Mouse (Mus musculus): ENCODE measurements around the gene Htr1d. TPM values are rescaled to one million over a fixed set of nuclear protein-coding genes. Genes with fewer than 3 reads are reported as not detected.
A peak's percentile ranks its signal among the peaks of the same experiment; 100 is the strongest.

The Htr1d gene
- total and polyA plus RNA-seq, 2 experiments from 2014 or later, result 5.1 to 5.9 TPM

DNA sequence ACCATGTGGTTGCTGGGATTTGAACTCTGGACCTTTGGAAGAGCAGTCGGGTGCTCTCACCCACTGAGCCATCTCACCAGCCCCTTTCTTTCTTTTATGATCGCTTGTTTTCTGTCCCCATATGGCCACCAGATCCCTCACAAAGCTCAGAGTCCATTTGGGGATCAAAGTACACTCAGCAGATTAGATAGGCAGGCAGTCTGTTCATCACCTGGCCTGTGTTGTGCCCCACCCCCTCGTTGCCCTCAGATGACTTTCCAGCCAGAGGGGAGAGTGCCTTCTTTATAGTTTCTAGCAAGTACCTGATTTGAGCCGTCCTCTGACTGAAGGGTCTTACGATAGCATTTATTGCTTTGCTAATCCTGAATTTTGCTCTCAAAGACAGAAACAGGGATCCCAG, 29.5 kb downstream of the Htr1d start:
- no peak for ATAC-seq (ENCODE audit: low FRiP score)
- 75% methylated on average over 5 of the region's 5 CpGs for WGBS

DNA sequence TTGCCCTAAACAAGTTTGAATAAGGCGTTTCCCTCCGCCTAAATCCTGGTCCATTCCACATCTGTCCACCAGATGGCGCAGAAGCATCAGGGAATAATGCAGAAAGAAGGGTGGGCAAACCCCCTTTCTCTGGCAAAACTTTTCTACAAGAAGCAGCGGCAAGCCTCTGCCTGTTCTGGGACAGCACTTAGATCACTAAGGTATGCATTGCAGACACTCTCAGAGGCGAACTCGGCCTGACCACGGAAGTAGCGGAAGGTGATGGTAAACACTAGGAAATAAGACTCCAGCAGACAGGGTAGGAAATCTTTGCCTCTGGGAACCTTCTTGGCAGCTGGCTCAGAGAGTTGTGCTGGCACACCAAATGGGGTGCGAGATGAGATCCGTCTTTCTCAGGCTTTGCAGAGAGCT, 31.5 kb downstream of the Htr1d start:
- no peak overlapping the region for H3K27ac ChIP-seq (ENCODE audit: low read depth, low read length)
- H3K4me1 ChIP-seq (ENCODE audit: insufficient read depth, low read length), result no peaks in the 10 kb centered on the region
- H3K9me3 ChIP-seq (ENCODE audit: low read length), result no peaks in the 10 kb centered on the region
- peak; percentile 98 for TF ChIP-seq CTCF (IDR thresholded peaks at IDR 0.05)
- no peak overlapping the region for H3K4me3 ChIP-seq (ENCODE audit: low read depth, low read length)
- no peak overlapping the region for H3K9ac ChIP-seq (replicated peaks; ENCODE audit: low read length, poor library complexity, severe bottlenecking)
- peak overlapping the region; percentile 33 for H3K4me2 ChIP-seq (ENCODE audit: low read depth, low read length, poor library complexity, severe bottlenecking)
- no peaks in the 10 kb centered on the region for H3K27me3 ChIP-seq (ENCODE audit: insufficient read depth, low read length)
- H3K36me3 ChIP-seq (ENCODE audit: insufficient read depth, low read length), result no peaks in the 10 kb centered on the region
- 13% methylated on average over 10 of the region's 10 CpGs for WGBS
- peak; percentile 84 for DNase-seq (ENCODE audit: low spot score)
- ATAC-seq (ENCODE audit: low FRiP score), result no peak

More for the DNA sequence above, 29.5 kb downstream of the Htr1d start:
- H3K4me3 ChIP-seq (ENCODE audit: low read depth, low read length), result no peak overlapping the region
- no peaks in the 10 kb centered on the region for H3K27me3 ChIP-seq (ENCODE audit: insufficient read depth, low read length)
- H3K4me2 ChIP-seq (ENCODE audit: low read depth, low read length, poor library complexity, severe bottlenecking), result no peak overlapping the region
- H3K9ac ChIP-seq (replicated peaks; ENCODE audit: low read length, poor library complexity, severe bottlenecking), result no peak overlapping the region
- TF ChIP-seq CTCF (IDR thresholded peaks at IDR 0.05), result no peak
- no peak overlapping the region for H3K27ac ChIP-seq (ENCODE audit: low read depth, low read length)
- no peaks in the 10 kb centered on the region for H3K9me3 ChIP-seq (ENCODE audit: low read length)
- no peaks in the 10 kb centered on the region for H3K4me1 ChIP-seq (ENCODE audit: insufficient read depth, low read length)
- no peaks in the 10 kb centered on the region for H3K36me3 ChIP-seq (ENCODE audit: insufficient read depth, low read length)
- no peak for DNase-seq (ENCODE audit: low spot score)

DNA sequence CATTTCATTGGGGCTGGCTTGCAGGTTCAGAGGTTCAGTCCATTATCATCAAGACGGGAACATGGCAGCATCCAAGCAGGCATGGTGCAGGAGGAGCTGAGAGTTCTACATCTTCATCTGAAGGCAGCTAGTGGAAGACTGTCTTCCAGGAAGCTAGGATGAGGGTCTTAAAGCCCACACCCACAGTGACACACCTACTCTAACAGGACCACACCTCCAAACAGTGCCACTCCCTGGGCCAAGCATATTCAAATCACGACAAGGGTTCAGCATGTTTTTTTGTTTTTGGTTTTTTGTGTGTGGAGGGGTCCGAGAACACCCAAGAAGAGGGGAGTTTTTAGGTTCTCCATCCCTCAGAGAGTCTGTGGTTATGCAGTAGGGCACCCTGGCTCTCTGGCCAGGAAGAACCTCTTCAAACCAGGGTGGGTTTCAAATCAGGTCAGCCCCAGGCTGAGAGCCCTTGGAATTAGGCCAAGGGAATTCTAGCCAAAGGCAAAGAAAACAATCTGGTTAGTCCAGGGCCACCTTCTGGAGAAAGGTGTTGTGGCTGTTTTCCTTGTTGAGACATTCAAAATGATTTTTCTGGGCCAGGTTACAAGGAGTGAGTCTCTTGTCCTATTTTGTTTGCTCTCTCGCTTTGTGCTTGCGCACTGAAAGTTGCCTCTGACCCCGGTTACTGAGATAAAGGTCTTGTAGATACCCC, 33.3 kb downstream of the Htr1d start:
- no peaks in the 10 kb centered on the region for H3K27me3 ChIP-seq (ENCODE audit: insufficient read depth, low read length)
- 88% methylated on average over 6 of the region's 6 CpGs for WGBS
- ATAC-seq (ENCODE audit: low FRiP score) (no peak), DNase-seq (ENCODE audit: low spot score) (no peak)
- no peak overlapping the region for H3K4me2 ChIP-seq (ENCODE audit: low read depth, low read length, poor library complexity, severe bottlenecking)
- no peak for TF ChIP-seq CTCF (IDR thresholded peaks at IDR 0.05)
- H3K4me3 ChIP-seq (ENCODE audit: low read depth, low read length), result no peak overlapping the region
- H3K27ac ChIP-seq (ENCODE audit: low read depth, low read length), result no peak overlapping the region
- H3K4me1 ChIP-seq (ENCODE audit: insufficient read depth, low read length), result no peaks in the 10 kb centered on the region
- H3K9ac ChIP-seq (replicated peaks; ENCODE audit: low read length, poor library complexity, severe bottlenecking), result no peak overlapping the region
- H3K36me3 ChIP-seq (ENCODE audit: insufficient read depth, low read length), result no peaks in the 10 kb centered on the region
- no peaks in the 10 kb centered on the region for H3K9me3 ChIP-seq (ENCODE audit: low read length)

DNA sequence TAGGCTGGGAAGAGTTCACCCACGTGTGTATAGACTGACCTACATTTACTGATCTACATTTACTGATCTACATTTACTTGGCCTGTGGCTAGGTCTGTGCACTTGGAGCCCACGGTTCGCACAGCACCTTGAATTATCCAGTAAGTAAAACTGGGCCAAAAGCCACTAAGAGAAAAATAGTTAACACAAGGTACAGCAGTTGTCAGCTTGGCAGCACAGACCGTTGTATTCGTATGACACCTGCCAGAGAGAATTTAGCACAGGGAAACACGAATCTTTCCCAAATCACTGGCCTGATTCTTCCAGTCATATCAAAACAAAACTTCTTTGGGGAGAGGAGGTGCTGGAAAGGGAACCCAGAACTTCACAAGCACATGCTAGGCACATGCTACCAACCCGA, 35.0 kb downstream of the Htr1d start:
- H3K4me2 ChIP-seq (ENCODE audit: low read depth, low read length, poor library complexity, severe bottlenecking), result no peak overlapping the region
- no peak for DNase-seq (ENCODE audit: low spot score)
- H3K27ac ChIP-seq (ENCODE audit: low read depth, low read length), result no peak overlapping the region
- no peak overlapping the region for H3K9ac ChIP-seq (replicated peaks; ENCODE audit: low read length, poor library complexity, severe bottlenecking)
- WGBS, result 79% methylated on average over 7 of the region's 7 CpGs
- H3K4me1 ChIP-seq (ENCODE audit: insufficient read depth, low read length), result no peaks in the 10 kb centered on the region
- H3K4me3 ChIP-seq (ENCODE audit: low read depth, low read length), result no peak overlapping the region
- ATAC-seq (ENCODE audit: low FRiP score), result no peak
- no peak for TF ChIP-seq CTCF (IDR thresholded peaks at IDR 0.05)
- H3K36me3 ChIP-seq (ENCODE audit: insufficient read depth, low read length), result no peaks in the 10 kb centered on the region
- H3K9me3 ChIP-seq (ENCODE audit: low read length), result no peaks in the 10 kb centered on the region
- no peaks in the 10 kb centered on the region; the same call in 1 of the 2 replicates for H3K27me3 ChIP-seq (ENCODE audit: insufficient read depth, low read length)

DNA sequence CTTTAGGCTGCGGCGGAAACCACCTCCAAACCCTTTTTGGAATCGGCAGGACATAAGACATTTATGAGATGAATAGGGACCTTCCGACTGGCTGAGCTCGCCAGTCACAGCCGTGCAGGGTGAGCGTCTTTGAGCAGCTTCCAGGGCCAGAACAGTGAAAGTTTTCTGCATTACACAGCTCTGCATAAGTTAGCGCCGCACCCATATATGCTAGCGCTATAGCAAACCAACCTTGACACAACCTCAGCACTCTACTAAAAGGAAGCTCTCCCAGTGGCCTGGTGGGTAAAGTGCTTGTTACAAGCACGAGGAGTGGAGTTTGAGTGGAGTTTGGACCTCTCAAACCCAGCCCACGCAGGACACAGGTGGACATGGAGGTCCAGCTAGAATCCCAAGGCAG, 35.9 kb downstream of the Htr1d start:
- ATAC-seq (ENCODE audit: low FRiP score) (no peak), DNase-seq (ENCODE audit: low spot score) (no peak)
- H3K4me1 ChIP-seq (ENCODE audit: insufficient read depth, low read length), result no peaks in the 10 kb centered on the region
- no peak for TF ChIP-seq CTCF (IDR thresholded peaks at IDR 0.05)
- H3K4me3 ChIP-seq (ENCODE audit: low read depth, low read length), result no peak overlapping the region
- no peak overlapping the region for H3K9ac ChIP-seq (replicated peaks; ENCODE audit: low read length, poor library complexity, severe bottlenecking)
- H3K9me3 ChIP-seq (ENCODE audit: low read length), result no peaks in the 10 kb centered on the region
- WGBS, result 77% methylated on average over 12 of the region's 12 CpGs
- no peaks in the 10 kb centered on the region for H3K36me3 ChIP-seq (ENCODE audit: insufficient read depth, low read length)
- H3K27ac ChIP-seq (ENCODE audit: low read depth, low read length), result no peak overlapping the region
- no peak overlapping the region for H3K4me2 ChIP-seq (ENCODE audit: low read depth, low read length, poor library complexity, severe bottlenecking)
- H3K27me3 ChIP-seq (ENCODE audit: insufficient read depth, low read length), result peaks cover 2% of the 10 kb centered on the region; the same call in 1 of the 2 replicates

DNA sequence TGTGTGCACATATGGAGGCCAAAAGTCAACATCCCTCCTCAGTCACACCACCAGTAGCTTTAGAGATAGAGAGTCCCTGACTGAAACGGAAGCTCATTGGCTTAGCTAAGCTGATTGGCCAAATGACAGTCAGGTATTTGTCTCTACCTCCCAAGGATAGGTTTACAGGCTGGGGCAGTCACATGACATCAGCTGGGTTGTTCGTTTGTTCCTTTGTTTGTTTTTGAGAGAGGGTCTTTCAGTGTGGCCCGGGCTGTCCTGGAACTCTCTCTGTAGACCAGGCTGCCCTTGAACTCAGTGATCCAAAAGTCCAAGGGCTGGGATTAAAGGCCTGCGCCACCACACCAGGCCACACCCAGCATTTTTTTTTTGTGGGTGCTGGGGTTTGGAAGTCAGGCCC, 37.9 kb downstream of the Htr1d start:
- Histone ChIP-seq H3K4me1 (ENCODE audit: insufficient read depth, low read length) (no peaks in the 10 kb centered on the region), H3K4me2 (ENCODE audit: low read depth, low read length, poor library complexity, severe bottlenecking) (no peak overlapping the region), H3K27ac (ENCODE audit: low read depth, low read length) (no peak overlapping the region), H3K27me3 (ENCODE audit: insufficient read depth, low read length) (peaks cover 5% of the 10 kb centered on the region; the same call in 1 of the 2 replicates), H3K36me3 (ENCODE audit: insufficient read depth, low read length) (no peaks in the 10 kb centered on the region), H3K4me3 (ENCODE audit: low read depth, low read length) (no peak overlapping the region), H3K9me3 (ENCODE audit: low read length) (no peaks in the 10 kb centered on the region), H3K9ac (replicated peaks; ENCODE audit: low read length, poor library complexity, severe bottlenecking) (no peak overlapping the region)
- TF ChIP-seq CTCF (IDR thresholded peaks at IDR 0.05), result no peak
- 48% methylated on average over 4 of the region's 4 CpGs for WGBS
- DNase-seq (ENCODE audit: low spot score) (no peak), ATAC-seq (ENCODE audit: low FRiP score) (no peak)

All from midbrain, postnatal 0 days (tissue).